21 mouse cellular contexts compared by ENCODE assay signal in the genomic region with DNA sequence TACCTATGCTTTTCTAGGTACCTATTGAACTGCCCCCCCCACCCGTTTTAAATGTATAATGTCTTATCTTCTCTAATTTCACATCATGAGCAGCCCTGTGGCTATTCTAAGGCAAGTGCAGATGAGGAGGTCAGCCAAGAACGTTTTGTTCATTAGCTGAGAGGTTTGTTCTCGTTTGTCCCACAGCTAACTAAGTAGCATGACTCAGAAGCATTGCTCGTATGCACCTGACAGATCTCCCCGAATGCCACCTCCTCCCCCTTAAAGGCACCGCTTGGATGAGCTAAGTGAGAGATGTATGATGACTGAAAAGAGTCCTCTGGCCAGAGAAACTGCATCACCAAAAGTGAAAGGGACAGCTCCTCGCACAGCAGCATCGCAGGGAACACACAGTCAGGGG.
DNase-seq lines count a peak whose midpoint lies in the region; ATAC-seq and TF ChIP-seq lines count a peak whose summit lies in the region.
"Had no signal": no experiment of that assay in that cellular context is flagged by ENCODE, and none has a peak within 500 bp of the region (broad histone marks: within the 10 kb centered on the region; RNA-seq: fewer than 3 reads in every experiment).

No protein-coding gene starts in this region.

- H3K4me2 ChIP-seq in heart, postnatal 0 days (ENCODE audit: low read depth, low read length), result no peak overlapping the region
- H3K4me2 ChIP-seq: hindbrain, embryonic 12.5 days; kidney, embryonic 15.5 days; limb, embryonic 13.5 days; liver, embryonic 12.5 days; midbrain, embryonic 13.5 days had no signal

- H3K27me3 ChIP-seq in heart, postnatal 0 days (ENCODE audit: control insufficient read depth, insufficient read depth, low read length), result no peaks in the 10 kb centered on the region
- H3K27me3 ChIP-seq: hindbrain, embryonic 12.5 days; kidney, embryonic 15.5 days; limb, embryonic 13.5 days; liver, embryonic 12.5 days; midbrain, embryonic 13.5 days had no signal

- H3K9me3 ChIP-seq in heart, postnatal 0 days (replicated peaks; ENCODE audit: control insufficient read depth, low read length), result no peaks in the 10 kb centered on the region
- H3K9me3 ChIP-seq: forebrain, embryonic 10.5 days; hindbrain, embryonic 12.5 days; kidney, embryonic 15.5 days; limb, embryonic 13.5 days; liver, embryonic 12.5 days; midbrain, embryonic 13.5 days had no signal

- H3K4me1 ChIP-seq in heart, postnatal 0 days (ENCODE audit: control insufficient read depth, insufficient read depth), result 0 out of 2 replicates have a peak, but pooled peaks cover 14% of the 10 kb centered on the region
- H3K4me1 ChIP-seq: limb, embryonic 13.5 days; liver, embryonic 12.5 days had no signal

- no peak overlapping the region for H3K9ac ChIP-seq in heart, postnatal 0 days (replicated peaks; ENCODE audit: low read depth, low read length)
- H3K9ac ChIP-seq: hindbrain, embryonic 12.5 days; kidney, embryonic 15.5 days; limb, embryonic 13.5 days; liver, embryonic 12.5 days; midbrain, embryonic 13.5 days had no signal

- peak; percentile 83 for ATAC-seq in heart, postnatal 0 days (ENCODE audit: insufficient read depth, low read depth)
- ATAC-seq: forebrain, embryonic 16.5 days; liver, embryonic 12.5 days; midbrain, embryonic 13.5 days had no signal

- H3K36me3 ChIP-seq in heart, postnatal 0 days (replicated peaks; ENCODE audit: control insufficient read depth, insufficient read depth, low read length), result no peaks in the 10 kb centered on the region
- H3K36me3 ChIP-seq: forebrain, embryonic 10.5 days; hindbrain, embryonic 12.5 days; kidney, embryonic 15.5 days; limb, embryonic 13.5 days; liver, embryonic 12.5 days; midbrain, embryonic 13.5 days had no signal

- no peak for TF ChIP-seq CTCF in heart, postnatal 0 days (IDR thresholded peaks at IDR 0.05; ENCODE audit: low read depth)

- intact Hi-C loops in heart, postnatal 25 days (cut with DNase I), result no loop called here

- 31% methylated on average over 8 of the region's 8 CpGs for WGBS in heart, postnatal 0 days

- peak; percentile 64 for TF ChIP-seq EP300 in heart, postnatal 0 days (IDR thresholded peaks at IDR 0.05; ENCODE audit: low read depth)

- H3K27ac ChIP-seq in heart, postnatal 0 days (ENCODE audit: low read depth), result peak overlapping the region; percentile 53
- H3K27ac ChIP-seq: forebrain, embryonic 10.5 days; hindbrain, embryonic 12.5 days; kidney, embryonic 15.5 days; limb, embryonic 13.5 days; liver, embryonic 12.5 days; midbrain, embryonic 13.5 days had no signal

- peak; percentile 95 for DNase-seq in heart, adult 11 months
- DNase-seq in heart, postnatal 25 days (ENCODE audit: low spot score), result no peak
- DNase-seq in right cerebral cortex, adult 18-20 months, result peak; percentile 44
- no peak for DNase-seq in right cerebral cortex, postnatal 14 days
- DNase-seq in heart, postnatal 0 days (ENCODE audit: low spot score), result peak; percentile 77
- no peak for DNase-seq in c-Kit-positive CD71-positive TER-119-positive erythroid progenitor cells, embryonic 14.5 days (ENCODE audit: low spot score)
- DNase-seq in thymus, postnatal 4 days, result no peak
- DNase-seq: cerebellum, adult 9-10 months; gastrocnemius, postnatal 25 days; kidney, adult 11 months; kidney, postnatal 4 days; lung, adult 18-20 months; right cerebral cortex, postnatal 4 days; thymus, postnatal 14 days had no signal

- no peak overlapping the region for H3K4me3 ChIP-seq in heart, postnatal 0 days (ENCODE audit: low read depth, low read length)
- H3K4me3 ChIP-seq: forebrain, embryonic 10.5 days; hindbrain, embryonic 12.5 days; kidney, embryonic 15.5 days; limb, embryonic 13.5 days; liver, embryonic 12.5 days; midbrain, embryonic 13.5 days had no signal

Comparison
In these comparisons a context has a peak if more than half of its experiments do, and no peak if none do; other contexts are left out.
1. DNase-seq: peak in heart, adult 11 months (single experiment), right cerebral cortex, adult 18-20 months (single experiment) and heart, postnatal 0 days (single experiment); none in heart, postnatal 25 days (single experiment), right cerebral cortex, postnatal 14 days (single experiment), c-Kit-positive CD71-positive TER-119-positive erythroid progenitor cells, embryonic 14.5 days (single experiment) and thymus, postnatal 4 days (single experiment).